Mouse (Mus musculus) hindbrain, embryonic 16.5 days (tissue): ENCODE measurements at regions not wholly inside any gene's neighbourhood (a gene's known extent, or its start where the extent isn't known, plus 50 kb on each side); places are given as distances from the start of the nearest gene placed in this dataset.

Source experiments
- ATAC-seq: fragments of 200-750 bp; cut with Nextera tagmentation; 2 replicates; pipeline ENCODE4 v1.8.0; 2017; ENCODE audit warnings: moderate TSS enrichment, moderate library complexity
- H3K27ac ChIP-seq: fragments of 300-500 bp; sonication (generic); 2 replicates; pipeline ENCODE4 v1.5.1; 2014; ENCODE audit warnings: low read depth, mild to moderate bottlenecking, control low read depth, low read length, moderate library complexity
- H3K27me3 ChIP-seq: fragments of 300-500 bp; sonication (generic); replicated peaks from 2 replicates; pipeline ENCODE4 v1.6.1; 2014; ENCODE audit warnings: low read length; ENCODE audit not compliant: control insufficient read depth, insufficient read depth
- H3K36me3 ChIP-seq: fragments of 300-500 bp; sonication (generic); 2 replicates; pipeline ENCODE4 v1.6.1; 2014; ENCODE audit warnings: mild to moderate bottlenecking, low read length, moderate library complexity, mixed read lengths; ENCODE audit not compliant: control insufficient read depth, insufficient read depth
- H3K4me1 ChIP-seq: fragments of 300-500 bp; sonication (generic); 2 replicates; pipeline ENCODE4 v1.6.1; 2014; ENCODE audit warnings: low read depth, low read length; ENCODE audit not compliant: control insufficient read depth, insufficient read depth
- H3K4me2 ChIP-seq: fragments of 300-500 bp; sonication (generic); 2 replicates; pipeline ENCODE4 v1.6.1; 2014; ENCODE audit warnings: mild to moderate bottlenecking, low read length, control low read depth, moderate library complexity
- H3K4me3 ChIP-seq: fragments of 300-500 bp; sonication (generic); 2 replicates; pipeline ENCODE4 v1.5.1; 2014; ENCODE audit warnings: mild to moderate bottlenecking, low read length, control low read depth, moderate library complexity
- H3K9ac ChIP-seq: fragments of 300-500 bp; sonication (generic); 2 replicates; pipeline ENCODE4 v1.6.1; 2014; ENCODE audit warnings: low read depth, mild to moderate bottlenecking, control low read depth, low read length, moderate library complexity
- H3K9me3 ChIP-seq: fragments of 300-500 bp; sonication (generic); 2 replicates; pipeline ENCODE4 v1.6.1; 2014; ENCODE audit warnings: mild to moderate bottlenecking, low read length, moderate library complexity; ENCODE audit not compliant: control insufficient read depth
- WGBS: fragments of 180-500 bp; shearing (Covaris S2); extraction: QIAGEN DNeasy Blood & Tissue Kit; methylation state at CpG from one replicate; pipeline ENCODE4 v1.1.7; 2014; 5-methylcytosine and 5-hydroxymethylcytosine counted together

DNA sequence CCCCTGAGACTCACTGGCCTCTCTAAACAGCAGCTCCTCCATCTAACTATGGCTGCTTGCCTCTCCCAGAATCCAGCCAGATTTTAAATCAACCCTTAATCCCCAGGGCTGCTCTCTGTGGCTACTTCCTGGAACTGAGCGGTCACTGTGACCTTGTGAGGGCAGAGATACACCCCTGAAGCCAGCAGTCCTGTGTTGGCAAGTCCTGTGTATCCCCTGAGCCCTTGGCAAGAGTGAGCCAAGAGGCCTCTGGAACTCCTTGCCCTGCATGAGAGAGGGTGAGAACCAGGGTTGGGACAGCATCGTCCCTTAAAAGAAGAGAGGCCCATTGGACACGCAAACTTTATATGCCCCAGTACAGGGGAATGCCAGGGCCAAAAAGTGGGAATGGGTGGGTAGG is 237.5 kb downstream of the Gm26897 start:
- WGBS, result 76% methylated on average over 3 of the region's 3 CpGs
- Histone ChIP-seq H3K27ac (no peak overlapping the region), H3K27me3 (no peaks in the 10 kb centered on the region), H3K4me3 (no peak overlapping the region), H3K4me2 (no peak overlapping the region), H3K9me3 (peaks cover 5% of the 10 kb centered on the region), H3K36me3 (no peaks in the 10 kb centered on the region), H3K9ac (no peak overlapping the region), H3K4me1 (no peaks in the 10 kb centered on the region)
- no peak for ATAC-seq

GRCm38 (mm10) chr5:111971952-111972351 is 238.2 kb downstream of the Gm26897 start:
- Histone ChIP-seq H3K9ac (no peak overlapping the region), H3K4me3 (no peak overlapping the region), H3K27ac (no peak overlapping the region), H3K36me3 (no peaks in the 10 kb centered on the region), H3K9me3 (peaks cover 5% of the 10 kb centered on the region), H3K4me2 (no peak overlapping the region), H3K27me3 (no peaks in the 10 kb centered on the region), H3K4me1 (no peaks in the 10 kb centered on the region)
- 58% methylated on average over 3 of the region's 3 CpGs for WGBS
- no peak; the same call in 1 of the 2 replicates for ATAC-seq

DNA sequence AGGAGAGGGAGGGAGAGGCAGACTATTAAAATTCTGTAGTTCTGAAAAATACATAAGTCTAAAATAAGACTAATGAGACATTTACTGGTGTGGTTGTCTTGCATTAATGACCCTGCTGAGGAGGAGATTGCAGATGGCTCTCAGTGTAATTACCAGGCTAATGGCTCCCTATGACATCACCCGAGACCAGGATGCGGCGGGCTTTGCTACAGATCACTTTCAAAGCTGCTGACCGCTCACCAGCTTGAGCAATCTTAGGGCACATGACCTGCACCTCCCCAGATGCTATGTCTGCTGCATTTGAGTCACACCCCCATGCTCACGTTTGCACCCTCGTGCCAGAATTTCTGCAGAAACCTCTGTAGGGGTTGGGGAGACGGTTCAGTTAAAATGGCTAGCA is 242.0 kb downstream of the Gm26897 start:
- Histone ChIP-seq H3K27ac (no peak overlapping the region), H3K9me3 (peaks cover 5% of the 10 kb centered on the region), H3K4me3 (no peak overlapping the region), H3K27me3 (no peaks in the 10 kb centered on the region), H3K36me3 (no peaks in the 10 kb centered on the region), H3K4me2 (no peak overlapping the region), H3K4me1 (no peaks in the 10 kb centered on the region), H3K9ac (no peak overlapping the region)
- no peak for ATAC-seq
- 34% methylated on average over 7 of the region's 7 CpGs for WGBS

DNA sequence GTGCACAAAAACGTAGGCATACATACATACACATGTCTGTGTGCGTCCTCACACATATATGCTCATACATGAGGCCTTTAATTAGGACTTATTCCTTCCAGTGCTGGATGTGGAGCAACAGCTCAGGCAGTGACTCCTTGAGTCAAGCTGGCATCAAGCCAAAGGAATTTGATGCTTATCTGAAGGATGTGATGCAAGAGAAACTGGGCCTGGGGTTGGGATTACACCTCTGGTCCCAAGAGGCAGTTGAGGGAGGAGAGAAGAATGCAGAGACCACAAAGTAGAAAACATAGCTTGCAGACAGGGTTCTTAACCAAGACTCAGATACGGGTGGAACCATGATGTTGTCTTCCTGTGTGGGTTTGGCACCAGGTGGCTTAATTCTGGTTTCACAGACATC is 245.9 kb downstream of the Gm26897 start:
- Histone ChIP-seq H3K9me3 (peaks cover 5% of the 10 kb centered on the region), H3K4me3 (no peak overlapping the region), H3K27ac (no peak overlapping the region), H3K9ac (no peak overlapping the region), H3K36me3 (no peaks in the 10 kb centered on the region), H3K4me1 (no peaks in the 10 kb centered on the region), H3K4me2 (no peak overlapping the region), H3K27me3 (no peaks in the 10 kb centered on the region)
- whole genome bisulfite sequencing, result 85% methylated on average over 3 of the region's 3 CpGs
- no peak for ATAC-seq

DNA sequence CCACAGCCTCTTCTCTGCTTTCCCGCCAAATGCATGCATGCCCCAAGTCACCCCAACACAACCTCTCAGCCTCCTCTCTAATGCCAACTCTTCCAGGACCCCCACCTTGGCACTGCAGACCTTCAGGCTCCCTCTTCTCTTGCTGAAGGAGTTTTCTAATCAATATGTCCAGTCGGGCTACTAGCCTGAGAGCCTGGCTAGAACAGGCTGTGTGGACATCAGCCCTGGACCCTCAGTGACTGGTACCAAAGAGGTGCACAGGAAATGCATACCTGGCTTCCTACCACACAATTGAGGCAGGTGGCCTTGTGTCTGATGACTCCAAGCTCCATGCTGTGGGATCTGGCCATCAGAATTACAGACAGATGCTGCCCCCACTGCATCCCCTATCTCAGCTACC is 248.4 kb downstream of the Gm26897 start:
- ATAC-seq, result no peak
- WGBS, result 97% methylated on average over 2 of the region's 2 CpGs
- H3K9ac ChIP-seq, result no peak overlapping the region
- no peaks in the 10 kb centered on the region for H3K4me1 ChIP-seq
- no peaks in the 10 kb centered on the region for H3K9me3 ChIP-seq
- H3K27me3 ChIP-seq, result no peaks in the 10 kb centered on the region
- no peaks in the 10 kb centered on the region for H3K36me3 ChIP-seq
- H3K27ac ChIP-seq, result no peak overlapping the region
- no peak overlapping the region for H3K4me2 ChIP-seq
- no peak overlapping the region for H3K4me3 ChIP-seq

GRCm38 (mm10) chr5:111985997-111986396 is 252.3 kb downstream of the Gm26897 start:
- H3K36me3 ChIP-seq, result no peaks in the 10 kb centered on the region
- H3K9ac ChIP-seq, result no peak overlapping the region
- WGBS, result 43% methylated on average over 8 of the region's 8 CpGs
- no peak for ATAC-seq
- no peaks in the 10 kb centered on the region for H3K9me3 ChIP-seq
- no peak overlapping the region for H3K27ac ChIP-seq
- H3K4me2 ChIP-seq, result no peak overlapping the region
- no peaks in the 10 kb centered on the region for H3K27me3 ChIP-seq
- H3K4me1 ChIP-seq, result no peaks in the 10 kb centered on the region
- H3K4me3 ChIP-seq, result no peak overlapping the region

DNA sequence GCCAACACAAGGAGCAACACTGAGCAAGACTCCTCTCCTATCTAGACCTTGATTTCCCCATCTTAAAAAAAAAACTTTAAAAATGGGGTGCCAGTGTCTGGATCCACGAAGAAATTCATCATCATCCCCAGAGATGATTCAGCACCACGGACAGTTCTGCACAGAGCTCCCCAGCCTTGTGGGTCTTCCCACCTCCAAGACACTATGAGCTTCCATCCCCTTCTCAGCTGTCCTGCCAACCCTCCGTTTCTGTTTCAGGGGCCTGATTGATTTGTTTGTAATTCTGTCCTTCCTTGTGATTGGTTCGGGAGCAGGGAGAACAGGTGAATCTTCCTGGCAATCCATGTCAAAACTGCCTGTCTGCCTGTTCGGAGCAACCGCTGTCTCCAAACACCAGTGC is 253.3 kb downstream of the Gm26897 start:
- Histone ChIP-seq H3K9ac (no peak overlapping the region), H3K4me2 (no peak overlapping the region), H3K4me1 (no peaks in the 10 kb centered on the region), H3K27ac (no peak overlapping the region), H3K36me3 (no peaks in the 10 kb centered on the region), H3K4me3 (no peak overlapping the region), H3K9me3 (no peaks in the 10 kb centered on the region), H3K27me3 (no peaks in the 10 kb centered on the region)
- 52% methylated on average over 6 of the region's 6 CpGs for WGBS
- ATAC-seq, result no peak

- Histone ChIP-seq H3K36me3 (no peaks in the 10 kb centered on the region), H3K4me2 (no peak overlapping the region)
These were observed 258.1 kb downstream of the Gm26897 start for GRCm38 (mm10) chr5:111991805-111992204.

GRCm38 (mm10) chr5:111993221-111993620 is 259.1 kb downstream of the Cryba4 start:
- H3K4me2 ChIP-seq, result no peak overlapping the region
- no peaks in the 10 kb centered on the region for H3K27me3 ChIP-seq
- ATAC-seq, result no peak
- H3K27ac ChIP-seq, result no peak overlapping the region
- H3K4me3 ChIP-seq, result no peak overlapping the region
- no peak overlapping the region for H3K9ac ChIP-seq
- no peaks in the 10 kb centered on the region for H3K4me1 ChIP-seq
- no peaks in the 10 kb centered on the region for H3K9me3 ChIP-seq
- 62% methylated on average over 7 of the region's 7 CpGs for WGBS
- no peaks in the 10 kb centered on the region for H3K36me3 ChIP-seq

More at GRCm38 (mm10) chr5:111991805-111992204, 258.1 kb downstream of the Gm26897 start:
- Histone ChIP-seq H3K9me3 (no peaks in the 10 kb centered on the region), H3K9ac (no peak overlapping the region), H3K27me3 (no peaks in the 10 kb centered on the region), H3K4me3 (no peak overlapping the region), H3K4me1 (no peaks in the 10 kb centered on the region), H3K27ac (no peak overlapping the region)
- WGBS, result 87% methylated on average over 10 of the region's 10 CpGs
- ATAC-seq, result no peak

- H3K27me3 ChIP-seq, result no peaks in the 10 kb centered on the region
- WGBS, result 76% methylated on average over 9 of the region's 9 CpGs
- no peak overlapping the region for H3K9ac ChIP-seq
- H3K27ac ChIP-seq, result no peak overlapping the region
- H3K36me3 ChIP-seq, result no peaks in the 10 kb centered on the region
- H3K4me2 ChIP-seq, result no peak overlapping the region
- no peaks in the 10 kb centered on the region for H3K4me1 ChIP-seq
- H3K9me3 ChIP-seq, result no peaks in the 10 kb centered on the region
- no peak overlapping the region for H3K4me3 ChIP-seq
- no peak for ATAC-seq
These were observed 258.4 kb downstream of the Cryba4 start for GRCm38 (mm10) chr5:111993930-111994329.
